Mouse (Mus musculus) small intestine, adult 2 months (tissue): ENCODE results near the gene Casd1.

ENCODE experiments used
- CTCF ChIP-seq: fragments of 200-500 bp; IDR thresholded peaks from 2 replicates; pipeline ENCODE4 v1.5.1; 2012; ENCODE audit warnings: low read depth, mild to moderate bottlenecking, control low read depth, inconsistent platforms, low read length, moderate library complexity, mixed read lengths; ENCODE audit not compliant: insufficient replicate concordance, insufficient read length; ENCODE audit errors: extremely low read depth
- POLR2A ChIP-seq: fragments of 200-500 bp; IDR thresholded peaks from 2 replicates; pipeline ENCODE4 v1.6.1; 2012; ENCODE audit warnings: low read depth, mild to moderate bottlenecking, control low read depth, inconsistent platforms, low read length, moderate library complexity

DNA sequence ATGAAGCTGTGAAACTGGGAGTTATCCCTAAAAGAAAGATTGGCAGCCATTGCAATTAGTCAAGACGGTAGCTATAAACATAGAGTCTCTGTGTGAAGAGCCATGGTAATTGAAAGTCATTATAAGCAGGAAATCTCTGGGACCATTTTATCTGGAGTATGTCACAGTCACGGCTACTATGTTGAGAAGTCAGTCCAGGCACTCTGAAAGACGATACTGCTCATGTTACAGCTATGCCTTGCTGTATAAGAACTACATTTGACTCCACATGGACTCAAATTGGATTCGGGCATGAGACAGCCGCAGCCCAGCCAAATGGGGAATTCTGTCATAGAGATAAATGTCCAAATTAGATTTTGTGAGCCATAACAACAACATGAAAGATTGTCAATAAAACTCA is 37.2 kb upstream of the Casd1 start:
- no peak for TF ChIP-seq POLR2A
- no peak for TF ChIP-seq CTCF
